Mouse (Mus musculus) lung, adult 2 months (tissue): ENCODE measurements around the gene Cabs1. TPM values are rescaled to one million over a fixed set of nuclear protein-coding genes. Genes with fewer than 3 reads are reported as not detected.

ENCODE experiments used
- DNase-seq: peaks from one replicate; pipeline ENCODE4 v3.0.0; 2022
- H3K4me1 ChIP-seq: fragments of 200-500 bp; 2 replicates; pipeline ENCODE4 v1.6.1; 2011; ENCODE audit warnings: low read length; ENCODE audit not compliant: control insufficient read depth, insufficient read depth
- H3K4me3 ChIP-seq: fragments of 200-500 bp; replicated peaks from 2 replicates; pipeline ENCODE3; 2011; ENCODE audit warnings: low read depth, mild to moderate bottlenecking, control low read depth, low read length; ENCODE audit errors: extremely low read depth
- CTCF ChIP-seq: fragments of 200-500 bp; IDR thresholded peaks from 2 replicates; pipeline ENCODE4 v1.5.1; 2011; ENCODE audit warnings: mild to moderate bottlenecking, low read length, control low read depth; ENCODE audit not compliant: insufficient read depth
- POLR2A ChIP-seq: fragments of 200-500 bp; IDR thresholded peaks from 2 replicates; pipeline ENCODE4 v1.6.1; 2011; ENCODE audit warnings: low read depth, mild to moderate bottlenecking, control low read depth, low read length, borderline replicate concordance; ENCODE audit errors: extremely low read depth
- WGBS: fragments of 180-500 bp; shearing (Covaris S2); methylation state at CpG from one replicate; pipeline ENCODE4 v1.1.7; 2018; 5-methylcytosine and 5-hydroxymethylcytosine counted together
- polyA plus RNA-seq: library from polyadenylated mRNA; depleted of rRNA; stranded (reverse); fragments of >200 nt; gene quantifications from 2 replicates; pipeline ENCODE4 v1.2.3, GENCODE M21; 2012; rRNA removed

Cabs1 gene
- polyA plus RNA-seq, result not detected in 2 replicates

GRCm38 (mm10) chr5:87979139-87979538, at the start of gene Cabs1:
Gene Cabs1, plus strand, starts transcription at chr5:87979439.
- Histone ChIP-seq H3K4me3 (no peak within 1 kb of the TSS), H3K4me1 (no peaks in the 10 kb centered on the region)
- TF ChIP-seq POLR2A, result no peak
- TF ChIP-seq CTCF, result no peak
- DNase-seq, result no peak
- 71% methylated on average over 3 of the region's 3 CpGs for WGBS

- no peak for DNase-seq
- no peak overlapping the region for H3K4me3 ChIP-seq
- 53% methylated on average over 1 of the region's 1 CpGs for WGBS
- no peak for TF ChIP-seq CTCF
- TF ChIP-seq POLR2A, result no peak
- no peaks in the 10 kb centered on the region for H3K4me1 ChIP-seq
Measured at GRCm38 (mm10) chr5:87931603-87932002, 47.6 kb upstream of the Cabs1 start.

GRCm38 (mm10) chr5:87940752-87941151, 38.5 kb upstream of the Cabs1 start:
- H3K4me3 ChIP-seq, result no peak overlapping the region
- WGBS, result 32% methylated on average over 3 of the region's 3 CpGs
- TF ChIP-seq CTCF, result no peak
- TF ChIP-seq POLR2A, result no peak
- no peaks in the 10 kb centered on the region for H3K4me1 ChIP-seq
- no peak for DNase-seq

- H3K4me3 ChIP-seq, result no peak overlapping the region
- TF ChIP-seq CTCF, result no peak
- no peak for TF ChIP-seq POLR2A
- H3K4me1 ChIP-seq, result no peaks in the 10 kb centered on the region
- no peak for DNase-seq
Measured at GRCm38 (mm10) chr5:87942515-87942914, 36.7 kb upstream of the Cabs1 start.

- Histone ChIP-seq H3K4me3 (no peak overlapping the region), H3K4me1 (no peaks in the 10 kb centered on the region)
- DNase-seq, result no peak
- TF ChIP-seq CTCF, result no peak
- TF ChIP-seq POLR2A, result no peak
Measured at GRCm38 (mm10) chr5:87951836-87952235, 27.4 kb upstream of the Cabs1 start.

GRCm38 (mm10) chr5:87969201-87969600, 10.0 kb upstream of the Cabs1 start, which contains the start of the genes 2310003L06Rik and Gm28434:
Gene 2310003L06Rik, plus strand, starts transcription at chr5:87969459.
Gene Gm28434, plus strand, starts transcription at chr5:87969517.
- no peak within 1 kb of the TSS for H3K4me3 ChIP-seq
- TF ChIP-seq CTCF (no peak), POLR2A (no peak)
- DNase-seq, result no peak
- 44% methylated on average over 2 of the region's 2 CpGs for WGBS
- no peaks in the 10 kb centered on the region for H3K4me1 ChIP-seq

- DNase-seq, result no peak
- TF ChIP-seq CTCF (no peak), POLR2A (no peak)
- 36% methylated on average over 3 of the region's 3 CpGs for WGBS
Measured at GRCm38 (mm10) chr5:87982468-87983214, 3.4 kb downstream of the Cabs1 start.

GRCm38 (mm10) chr5:88002249-88002648, 23.0 kb downstream of the Cabs1 start, which contains the start of gene Smr3a:
Gene Smr3a, plus strand, starts transcription at chr5:88002549.
- Histone ChIP-seq H3K4me3 (no peak within 1 kb of the TSS), H3K4me1 (no peaks in the 10 kb centered on the region)
- 83% methylated on average over 3 of the region's 3 CpGs for WGBS
- no peak for TF ChIP-seq CTCF
- no peak for TF ChIP-seq POLR2A
- DNase-seq, result no peak

More at GRCm38 (mm10) chr5:87982468-87983214, 3.4 kb downstream of the Cabs1 start:
- H3K4me1 ChIP-seq, result no peaks in the 10 kb centered on the region
- H3K4me3 ChIP-seq, result no peak overlapping the region

GRCm38 (mm10) chr5:88005241-88005640, 26.0 kb downstream of the Cabs1 start:
- no peak for DNase-seq
- H3K4me1 ChIP-seq, result no peaks in the 10 kb centered on the region
- no peak overlapping the region for H3K4me3 ChIP-seq
- TF ChIP-seq CTCF (no peak), POLR2A (no peak)

Other genes starting within 250 kb of the Cabs1 start
- not detected in 2 replicates for gene Csn1s2a, start 204.9 kb upstream of the Cabs1 start, polyA plus RNA-seq
- gene Csn1s2b, start 171.4 kb upstream of the Cabs1 start, polyA plus RNA-seq, result not detected in 2 replicates
- gene Prr27, start 153.8 kb upstream of the Cabs1 start, polyA plus RNA-seq, result not detected in 2 replicates
- not detected in 2 replicates for gene Odam, start 94.4 kb upstream of the Cabs1 start, polyA plus RNA-seq
- not detected in 2 replicates for gene Csn3, start 53.9 kb upstream of the Cabs1 start, polyA plus RNA-seq
- not detected in 2 replicates for gene 2310003L06Rik, start 10.0 kb upstream of the Cabs1 start, polyA plus RNA-seq
- gene Gm28434, start 9.9 kb upstream of the Cabs1 start, polyA plus RNA-seq, result not detected in 2 replicates
- not detected in 2 replicates for gene Smr3a, start 23.1 kb downstream of the Cabs1 start, polyA plus RNA-seq
- not detected in 2 replicates for gene Smr2, start 107.1 kb downstream of the Cabs1 start, polyA plus RNA-seq
- not detected in 2 replicates for gene Gm11116, start 132.1 kb downstream of the Cabs1 start, polyA plus RNA-seq
- not detected in 2 replicates for gene Gm11115, start 174.7 kb downstream of the Cabs1 start, polyA plus RNA-seq